Mouse (Mus musculus) hematopoietic stem cell, adult 5-6 weeks (primary cell): Measurements from ENCODE around the gene Gtf3c4. TPM values are rescaled to one million over a fixed set of nuclear protein-coding genes. Genes with fewer than 3 reads are reported as not detected.

Experiments
- total RNA-seq: library from RNA; stranded (forward); fragments of 172-1452, 232-1000 nt; gene quantifications from 2 replicates; pipeline ENCODE4 v1.2.3, GENCODE M21; 2017

Gene Gtf3c4
- total RNA-seq, 1 experiment from 2014 or later, result 22.9 TPM

Other genes starting within 250 kb of the Gtf3c4 start
- gene Gfi1b, start 218.4 kb downstream of the Gtf3c4 start, total RNA-seq, result 16.4 and 23.5 TPM in 2 replicates
- gene Tsc1, start 199.1 kb downstream of the Gtf3c4 start, total RNA-seq, result 22.8 and 23.5 TPM in 2 replicates
- 1.4 and 3.1 TPM in 2 replicates for gene Spaca9, start 140.6 kb downstream of the Gtf3c4 start, total RNA-seq
- gene Ak8, start 140.2 kb downstream of the Gtf3c4 start, total RNA-seq, result 0.15 and 0.38 TPM in 2 replicates
- gene Ddx31, start within 50 bp of the Gtf3c4 start, total RNA-seq, result 24.1 and 25.1 TPM in 2 replicates
- gene Barhl1, start 76.3 kb upstream of the Gtf3c4 start, total RNA-seq, result not detected in 2 replicates
- gene Cfap77, start 214.7 kb upstream of the Gtf3c4 start, total RNA-seq, result 1.7 TPM in 1 of 2 replicates, not detected in the other
- 22.9 and 25.1 TPM in 2 replicates for gene Ttf1, start 219.9 kb upstream of the Gtf3c4 start, total RNA-seq